Mouse (Mus musculus) neural tube, embryonic 14.5 days (tissue): ENCODE data around the gene Sft2d2. TPM values are rescaled to one million over a fixed set of nuclear protein-coding genes. Genes with fewer than 3 reads are reported as not detected.

Experiments
- ATAC-seq: fragments of 200-750 bp; cut with Nextera tagmentation; 2 replicates; pipeline ENCODE4 v1.8.0; 2017; ENCODE audit warnings: low read depth, mild to moderate bottlenecking, moderate TSS enrichment, moderate library complexity
- H3K27ac ChIP-seq: fragments of 300-500 bp; sonication (generic); 2 replicates; pipeline ENCODE4 v1.5.1; 2014; ENCODE audit warnings: low read depth, mild to moderate bottlenecking, control low read depth, low read length, moderate library complexity, mixed read lengths
- H3K27me3 ChIP-seq: fragments of 300-500 bp; sonication (generic); 2 replicates; pipeline ENCODE4 v1.6.1; 2014; ENCODE audit warnings: low read length; ENCODE audit not compliant: control insufficient read depth, insufficient read depth
- H3K36me3 ChIP-seq: fragments of 300-500 bp; sonication (generic); 2 replicates; pipeline ENCODE4 v1.6.1; 2014; ENCODE audit warnings: low read length, mixed read lengths; ENCODE audit not compliant: control insufficient read depth, insufficient read depth
- H3K4me1 ChIP-seq: fragments of 300-500 bp; sonication (generic); 2 replicates; pipeline ENCODE4 v1.6.1; 2014; ENCODE audit warnings: low read length; ENCODE audit not compliant: control insufficient read depth, insufficient read depth
- H3K4me2 ChIP-seq: fragments of 300-500 bp; sonication (generic); 2 replicates; pipeline ENCODE4 v1.6.1; 2014; ENCODE audit warnings: mild to moderate bottlenecking, low read depth, low read length, control low read depth
- H3K4me3 ChIP-seq: fragments of 300-500 bp; sonication (generic); 2 replicates; pipeline ENCODE4 v1.5.1; 2014; ENCODE audit warnings: low read depth, low read length, control low read depth, mixed read lengths
- H3K9ac ChIP-seq: fragments of 300-500 bp; sonication (generic); replicated peaks from 2 replicates; pipeline ENCODE4 v1.6.1; 2014; ENCODE audit warnings: low read depth, mild to moderate bottlenecking, control low read depth, low read length, mixed read lengths
- H3K9me3 ChIP-seq: fragments of 300-500 bp; sonication (generic); 2 replicates; pipeline ENCODE4 v1.6.1; 2016; ENCODE audit warnings: low read length; ENCODE audit not compliant: control insufficient read depth
- WGBS: fragments of 180-500 bp; shearing (Covaris S2); extraction: QIAGEN DNeasy Blood & Tissue Kit; methylation state at CpG from one replicate; pipeline ENCODE4 v1.1.7; 2014; 5-methylcytosine and 5-hydroxymethylcytosine counted together
- polyA plus RNA-seq: library from polyadenylated mRNA; unstranded; fragments of >200 nt; fragmentation: Nextera tagmentation; extraction: Ambion mirVana; gene quantifications from 2 replicates; pipeline ENCODE4 v1.2.1, GENCODE M21; 2014

Gene Sft2d2
- polyA plus RNA-seq, 1 experiment from 2014 or later: 5.5 TPM

DNA sequence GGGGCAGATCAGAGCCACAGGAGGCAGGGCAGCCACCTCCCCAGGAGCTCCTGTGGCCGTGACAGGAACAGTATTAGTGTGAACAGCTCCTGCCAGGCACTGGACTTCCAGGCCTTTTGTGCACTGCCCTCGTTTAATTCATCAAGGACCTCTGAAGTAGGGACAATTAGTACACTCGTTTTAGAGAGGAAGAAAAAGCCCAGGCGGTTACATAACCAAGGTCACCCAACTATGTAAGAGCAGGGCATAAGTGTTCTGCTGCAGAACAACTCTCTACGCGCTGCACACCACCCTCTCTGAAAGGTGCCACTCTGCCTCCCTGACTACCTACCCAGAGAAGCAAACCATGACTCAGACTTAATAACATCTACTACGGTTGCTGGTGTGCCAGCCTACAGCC lies 9.1 kb downstream of the Sft2d2 start:
- Histone ChIP-seq H3K9me3 (no peaks in the 10 kb centered on the region), H3K4me2 (no peak overlapping the region), H3K4me1 (no peaks in the 10 kb centered on the region), H3K4me3 (no peak overlapping the region), H3K27ac (no peak overlapping the region), H3K27me3 (no peaks in the 10 kb centered on the region), H3K36me3 (no peaks in the 10 kb centered on the region), H3K9ac (no peak overlapping the region)
- ATAC-seq: no peak
- 66% methylated on average over 7 of the region's 7 CpGs for WGBS

DNA sequence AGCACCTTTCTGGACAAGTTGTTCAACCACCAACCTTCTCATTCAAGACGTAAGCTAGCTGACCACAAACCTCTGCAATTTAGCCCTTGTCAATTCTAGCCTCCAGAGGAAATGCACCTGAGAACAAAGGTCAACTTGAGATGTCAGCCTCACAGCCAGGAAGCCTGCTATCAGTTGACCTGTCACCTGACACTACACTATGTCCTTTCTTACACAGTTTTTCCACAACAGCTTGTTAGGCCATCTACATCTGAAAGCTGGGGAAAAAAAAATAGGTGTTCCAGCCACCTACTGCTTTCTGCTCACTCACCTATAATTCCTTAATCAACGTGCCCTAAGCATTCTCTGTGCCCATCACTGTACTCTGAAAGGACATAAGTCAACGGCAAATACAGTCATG lies 10.1 kb downstream of the Sft2d2 start:
- Histone ChIP-seq H3K9ac (no peak overlapping the region), H3K27me3 (no peaks in the 10 kb centered on the region), H3K4me2 (no peak overlapping the region), H3K27ac (no peak overlapping the region), H3K4me1 (no peaks in the 10 kb centered on the region), H3K9me3 (no peaks in the 10 kb centered on the region), H3K36me3 (no peaks in the 10 kb centered on the region), H3K4me3 (no peak overlapping the region)
- ATAC-seq: no peak
- 94% methylated on average over 3 of the region's 3 CpGs for WGBS

- WGBS: 82% methylated on average over 6 of the region's 6 CpGs
- Histone ChIP-seq H3K9me3 (no peaks in the 10 kb centered on the region), H3K4me1 (no peaks in the 10 kb centered on the region), H3K27me3 (no peaks in the 10 kb centered on the region), H3K36me3 (no peaks in the 10 kb centered on the region), H3K4me3 (no peak overlapping the region), H3K4me2 (no peak overlapping the region), H3K27ac (no peak overlapping the region), H3K9ac (no peak overlapping the region)
- no peak for ATAC-seq
These were observed 10.8 kb downstream of the Sft2d2 start for GRCm38 (mm10) chr1:165183400-165183799.

GRCm38 (mm10) chr1:165179321-165179720 lies 14.9 kb downstream of the Sft2d2 start:
- Histone ChIP-seq H3K36me3 (no peaks in the 10 kb centered on the region), H3K4me2 (no peak overlapping the region), H3K9ac (no peak overlapping the region), H3K27ac (no peak overlapping the region), H3K9me3 (no peaks in the 10 kb centered on the region), H3K4me3 (no peak overlapping the region), H3K4me1 (no peaks in the 10 kb centered on the region), H3K27me3 (no peaks in the 10 kb centered on the region)
- no peak for ATAC-seq
- WGBS: 84% methylated on average over 5 of the region's 5 CpGs

- Histone ChIP-seq H3K36me3 (no peaks in the 10 kb centered on the region), H3K4me1 (no peaks in the 10 kb centered on the region), H3K27ac (no peak overlapping the region), H3K4me3 (no peak overlapping the region), H3K4me2 (no peak overlapping the region), H3K9ac (no peak overlapping the region), H3K27me3 (no peaks in the 10 kb centered on the region), H3K9me3 (no peaks in the 10 kb centered on the region)
- ATAC-seq: no peak
- 84% methylated on average over 6 of the region's 6 CpGs for WGBS
These were observed 16.2 kb downstream of the Sft2d2 start for GRCm38 (mm10) chr1:165178075-165178474.

GRCm38 (mm10) chr1:165174059-165174616 lies 20.1 kb downstream of the Sft2d2 start:
- no peak overlapping the region for H3K4me3 ChIP-seq
- WGBS: 65% methylated on average over 6 of the region's 9 CpGs
- ATAC-seq: no peak
- no peaks in the 10 kb centered on the region for H3K27me3 ChIP-seq
- no peaks in the 10 kb centered on the region for H3K36me3 ChIP-seq
- no peaks in the 10 kb centered on the region for H3K9me3 ChIP-seq
- H3K4me1 ChIP-seq: no peaks in the 10 kb centered on the region
- H3K4me2 ChIP-seq: no peak overlapping the region
- no peak overlapping the region for H3K27ac ChIP-seq
- no peak overlapping the region for H3K9ac ChIP-seq

GRCm38 (mm10) chr1:165171277-165171676 lies 23.0 kb downstream of the Sft2d2 start:
- H3K4me1 ChIP-seq: no peaks in the 10 kb centered on the region
- WGBS: 89% methylated on average over 7 of the region's 8 CpGs
- ATAC-seq: no peak
- no peaks in the 10 kb centered on the region for H3K27me3 ChIP-seq
- H3K9me3 ChIP-seq: no peaks in the 10 kb centered on the region
- no peak overlapping the region for H3K4me2 ChIP-seq
- H3K4me3 ChIP-seq: no peak overlapping the region
- no peak overlapping the region for H3K9ac ChIP-seq
- H3K27ac ChIP-seq: no peak overlapping the region
- no peaks in the 10 kb centered on the region for H3K36me3 ChIP-seq

DNA sequence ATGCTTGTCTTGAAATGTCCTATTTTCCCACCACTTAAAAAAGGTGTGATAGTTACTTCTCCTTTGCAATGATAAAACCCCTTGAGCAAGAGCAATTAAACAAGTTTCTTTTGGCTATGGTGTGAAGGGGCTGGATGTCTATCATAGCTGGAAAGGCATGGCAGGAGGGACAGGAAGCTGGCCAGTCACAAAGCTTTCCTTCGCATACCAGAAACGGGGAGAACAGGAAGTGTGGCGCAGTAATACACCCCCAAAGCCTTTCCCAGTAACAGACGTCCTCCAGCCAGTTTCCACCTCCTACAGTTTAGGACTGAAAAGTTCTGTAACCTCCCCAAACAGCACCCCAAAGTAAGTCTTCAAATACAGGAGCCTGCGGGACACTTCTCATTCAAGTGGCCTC lies 24.1 kb downstream of the Sft2d2 start:
- H3K4me3 ChIP-seq: no peak overlapping the region
- H3K27ac ChIP-seq: no peak overlapping the region
- ATAC-seq: no peak
- H3K9ac ChIP-seq: no peak overlapping the region
- no peaks in the 10 kb centered on the region for H3K27me3 ChIP-seq
- H3K4me2 ChIP-seq: no peak overlapping the region
- H3K36me3 ChIP-seq: no peaks in the 10 kb centered on the region
- no peaks in the 10 kb centered on the region for H3K9me3 ChIP-seq
- H3K4me1 ChIP-seq: no peaks in the 10 kb centered on the region
- 63% methylated on average over 5 of the region's 5 CpGs for WGBS

DNA sequence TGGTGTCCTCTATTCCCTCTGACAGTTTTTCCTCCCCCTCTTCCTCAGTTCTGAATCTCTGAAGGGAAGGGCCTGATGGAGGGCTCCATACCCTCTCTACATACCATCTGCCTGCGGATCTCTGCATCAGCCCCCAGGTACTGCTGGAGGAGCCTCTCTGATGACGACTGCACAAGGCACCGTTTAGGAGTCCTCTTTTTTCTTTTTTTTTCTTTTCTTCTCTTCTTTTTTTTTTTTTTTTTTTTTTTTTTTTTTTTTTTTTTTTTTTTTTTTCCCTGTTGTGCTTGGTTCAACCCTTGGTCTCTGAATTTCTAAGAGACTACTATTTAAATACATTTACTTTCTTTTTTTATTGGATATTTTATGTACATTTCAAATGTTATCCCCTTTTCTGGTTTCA lies 24.8 kb downstream of the Sft2d2 start:
- Histone ChIP-seq H3K27me3 (no peaks in the 10 kb centered on the region), H3K27ac (no peak overlapping the region), H3K4me1 (no peaks in the 10 kb centered on the region), H3K4me3 (no peak overlapping the region), H3K4me2 (no peak overlapping the region), H3K36me3 (no peaks in the 10 kb centered on the region), H3K9me3 (no peaks in the 10 kb centered on the region), H3K9ac (no peak overlapping the region)
- ATAC-seq: no peak
- WGBS: 69% methylated on average over 3 of the region's 3 CpGs
